Mouse (Mus musculus) small intestine, adult 2 months (tissue): Measurements from ENCODE around the gene Dock9.

ENCODE experiments used
- CTCF ChIP-seq: fragments of 200-500 bp; IDR thresholded peaks from 2 replicates; pipeline ENCODE4 v1.5.1; 2012; ENCODE audit warnings: low read depth, mild to moderate bottlenecking, control low read depth, inconsistent platforms, low read length, moderate library complexity, mixed read lengths; ENCODE audit not compliant: insufficient replicate concordance, insufficient read length; ENCODE audit errors: extremely low read depth
- POLR2A ChIP-seq: fragments of 200-500 bp; IDR thresholded peaks from 2 replicates; pipeline ENCODE4 v1.6.1; 2012; ENCODE audit warnings: low read depth, mild to moderate bottlenecking, control low read depth, inconsistent platforms, low read length, moderate library complexity

GRCm38 (mm10) chr14:121608522-121608921 lies 189.1 kb downstream of the Dock9 start:
- no peak for TF ChIP-seq CTCF
- no peak for TF ChIP-seq POLR2A
